Mouse (Mus musculus) G1E-ER4 (cell line): ENCODE measurements around the gene 5530401A14Rik. TPM values are rescaled to one million over a fixed set of nuclear protein-coding genes. Genes with fewer than 3 reads are reported as not detected.

Experiments
- GATA1 ChIP-seq: IDR thresholded peaks from one replicate; pipeline ENCODE4 v1.8.0; 2012; ENCODE audit warnings: low read length, inconsistent platforms
- polyA plus RNA-seq: library from polyadenylated mRNA; stranded (reverse); fragments of >175 nt; gene quantifications from 2 replicates; pipeline ENCODE4 v1.2.3, GENCODE M21; 2012

5530401A14Rik gene
- polyA plus RNA-seq, 1 experiment: not detected

DNA sequence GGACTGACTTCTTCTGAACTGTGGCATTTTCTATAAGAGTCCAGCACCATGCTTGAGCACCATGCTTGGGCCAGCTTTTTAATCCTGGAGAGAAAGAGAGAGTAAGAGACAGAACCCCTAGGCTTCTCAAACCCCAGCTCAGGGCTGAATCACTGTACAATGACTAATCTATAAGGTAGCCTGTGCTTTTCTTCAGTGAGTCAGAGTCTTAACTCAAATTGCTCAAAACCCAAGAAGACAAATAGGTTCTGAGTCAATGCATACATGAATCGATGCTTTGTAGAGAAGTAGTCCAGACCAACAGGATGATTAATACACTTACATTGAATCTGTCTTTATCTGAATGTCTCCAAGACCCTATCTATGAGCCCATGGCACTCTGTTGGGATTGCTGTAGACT is 48.3 kb downstream of the 5530401A14Rik start:
- TF ChIP-seq GATA1: no peak

- no peak for TF ChIP-seq GATA1
Observed at GRCm38 (mm10) chr11:81909397-81909894, 49.0 kb downstream of the 5530401A14Rik start.

- TF ChIP-seq GATA1: no peak
Observed at GRCm38 (mm10) chr11:81913071-81913470, 52.6 kb downstream of the 5530401A14Rik start.

GRCm38 (mm10) chr11:81915501-81915900 is 55.0 kb downstream of the 5530401A14Rik start:
- no peak for TF ChIP-seq GATA1

DNA sequence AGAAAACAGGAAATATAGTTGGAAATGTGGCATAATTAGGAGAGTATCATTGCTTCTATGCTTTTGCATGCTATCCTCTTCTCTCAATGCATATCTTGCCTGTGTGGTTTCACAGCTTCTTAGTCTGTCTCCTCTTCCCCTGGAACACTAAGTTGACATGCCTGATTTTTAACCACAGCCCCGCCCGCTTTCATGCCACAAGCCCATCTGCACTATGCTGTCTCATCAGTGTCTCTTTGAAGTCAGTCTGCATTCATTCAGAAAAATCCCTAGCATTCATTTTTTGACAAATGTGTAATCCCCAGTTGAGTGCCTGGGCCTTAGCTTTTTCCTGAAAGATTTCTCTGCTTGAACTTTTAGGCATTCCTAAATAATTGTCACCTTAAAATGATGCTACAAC is 62.6 kb downstream of the 5530401A14Rik start:
- no peak for TF ChIP-seq GATA1

DNA sequence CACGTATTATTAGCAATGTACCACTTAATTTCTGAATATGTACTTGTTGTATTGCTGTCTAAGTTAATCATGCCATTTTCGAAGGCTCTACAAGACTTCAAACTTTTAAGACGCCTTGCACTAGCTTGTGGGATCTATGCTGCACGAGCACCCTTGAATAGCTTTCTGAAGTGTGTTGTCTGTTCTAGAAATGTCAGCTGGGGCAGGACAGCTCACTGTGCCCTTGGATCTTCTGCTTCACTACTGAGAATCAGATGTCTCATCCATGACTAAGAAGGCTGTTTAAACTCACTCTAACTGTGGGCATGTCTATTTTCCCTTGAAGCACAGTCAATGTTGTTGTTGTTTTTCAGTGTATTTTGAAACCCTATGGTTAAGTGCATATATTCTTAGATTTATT is 63.2 kb downstream of the 5530401A14Rik start:
- TF ChIP-seq GATA1: no peak

- no peak for TF ChIP-seq GATA1
Observed at GRCm38 (mm10) chr11:81926393-81926792, 65.9 kb downstream of the 5530401A14Rik start.

- TF ChIP-seq GATA1: no peak
Observed at GRCm38 (mm10) chr11:81937516-81937915, 77.0 kb downstream of the 5530401A14Rik start.

DNA sequence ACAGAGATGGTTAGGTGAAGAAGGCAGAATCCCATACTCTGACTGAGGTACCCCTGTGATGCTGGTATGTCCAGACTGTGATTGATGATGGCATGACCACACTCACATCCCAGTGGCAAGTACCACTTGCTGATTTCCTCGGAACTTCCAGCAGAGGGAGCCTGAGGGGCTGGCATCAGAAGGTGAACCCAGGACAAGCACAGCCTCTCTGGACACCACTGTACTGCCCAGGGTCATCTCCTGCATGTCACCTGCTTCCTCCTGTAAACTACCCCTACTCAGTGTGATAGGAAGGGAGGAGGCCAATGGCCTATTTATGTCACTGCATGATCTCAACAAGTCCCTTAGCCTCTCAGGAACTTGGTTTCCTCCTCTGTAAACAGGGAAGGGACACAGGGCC is 80.5 kb downstream of the 5530401A14Rik start:
- no peak for TF ChIP-seq GATA1

GRCm38 (mm10) chr11:81942167-81942566 is 81.7 kb downstream of the 5530401A14Rik start:
- no peak for TF ChIP-seq GATA1

Other genes starting within 250 kb of the 5530401A14Rik start
- gene Asic2, start 107.8 kb downstream of the 5530401A14Rik start, polyA plus RNA-seq: not detected in 2 replicates
- gene Ccl2, start 174.9 kb downstream of the 5530401A14Rik start, polyA plus RNA-seq: not detected in 2 replicates
- not detected in 2 replicates for gene Gm17268, start 177.9 kb downstream of the 5530401A14Rik start, polyA plus RNA-seq
- gene Ccl7, start 185.0 kb downstream of the 5530401A14Rik start, polyA plus RNA-seq: not detected in 2 replicates
- not detected in 2 replicates for gene Ccl11, start 197.2 kb downstream of the 5530401A14Rik start, polyA plus RNA-seq
- gene Ccl12, start 241.2 kb downstream of the 5530401A14Rik start, polyA plus RNA-seq: not detected in 2 replicates